Mouse (Mus musculus) limb, embryonic 15.5 days (tissue): ENCODE measurements around the gene Srf. TPM values are rescaled to one million over a fixed set of nuclear protein-coding genes. Genes with fewer than 3 reads are reported as not detected.
A peak's percentile ranks its signal among the peaks of the same experiment; 100 is the strongest.
"Not testable (repeated sequence)": the region's sequence is repeated elsewhere in the genome, so short reads cannot be mapped to it uniquely, and the experiment has no call there.

Experiments used
- ATAC-seq: fragments of 200-750 bp; cut with Nextera tagmentation; 2 replicates; pipeline ENCODE4 v1.8.0; 2017; ENCODE audit warnings: low read depth, moderate TSS enrichment; ENCODE audit not compliant: insufficient number of reproducible peaks, low FRiP score, low TSS enrichment
- H3K27ac ChIP-seq: fragments of 300-500 bp; sonication (generic); 2 replicates; pipeline ENCODE4 v1.5.1; 2015; ENCODE audit warnings: moderate library complexity, mild to moderate bottlenecking, inconsistent platforms
- H3K27me3 ChIP-seq: fragments of 300-500 bp; sonication (generic); 2 replicates; pipeline ENCODE4 v1.6.1; 2015; ENCODE audit warnings: inconsistent platforms
- H3K36me3 ChIP-seq: fragments of 300-500 bp; sonication (generic); 2 replicates; pipeline ENCODE4 v1.6.1; 2015; ENCODE audit warnings: inconsistent platforms
- H3K4me1 ChIP-seq: fragments of 300-500 bp; sonication (generic); 2 replicates; pipeline ENCODE4 v1.6.1; 2015; ENCODE audit warnings: inconsistent platforms
- H3K4me2 ChIP-seq: fragments of 300-500 bp; sonication (generic); 2 replicates; pipeline ENCODE4 v1.6.1; 2015; ENCODE audit warnings: mild to moderate bottlenecking, inconsistent platforms
- H3K4me3 ChIP-seq: fragments of 300-500 bp; sonication (generic); 2 replicates; pipeline ENCODE4 v1.5.1; 2015; ENCODE audit warnings: mild to moderate bottlenecking, inconsistent platforms
- H3K9ac ChIP-seq: fragments of 300-500 bp; sonication (generic); 2 replicates; pipeline ENCODE4 v1.6.1; 2015; ENCODE audit warnings: inconsistent platforms
- H3K9me3 ChIP-seq: fragments of 300-500 bp; sonication (generic); 2 replicates; pipeline ENCODE4 v1.6.1; 2016; ENCODE audit warnings: inconsistent platforms
- WGBS: fragments of 180-500 bp; shearing (Covaris S2); methylation state at CpG from one replicate; pipeline ENCODE4 v1.1.7; 2015; 5-methylcytosine and 5-hydroxymethylcytosine counted together
- polyA plus RNA-seq: library from polyadenylated mRNA; unstranded; fragments of >200 nt; fragmentation: Nextera tagmentation; extraction: Ambion mirVana; gene quantifications from 2 replicates; pipeline ENCODE4 v1.2.1, GENCODE M21; 2015

The Srf gene
- polyA plus RNA-seq, 1 experiment from 2014 or later = 6.4 TPM

GRCm38 (mm10) chr17:46589635-46590314 is 33.8 kb upstream of the Srf start:
- Histone ChIP-seq H3K4me1 (peaks cover 20% of the 10 kb centered on the region), H3K27ac (no peak overlapping the region), H3K27me3 (no peaks in the 10 kb centered on the region), H3K9ac (no peak overlapping the region), H3K9me3 (no peaks in the 10 kb centered on the region), H3K36me3 (peaks cover 68% of the 10 kb centered on the region), H3K4me3 (no peak overlapping the region), H3K4me2 (no peak overlapping the region)
- 87% methylated on average over 16 of the region's 16 CpGs for WGBS
- ATAC-seq = no peak

GRCm38 (mm10) chr17:46588913-46589312 is 32.9 kb upstream of the Srf start:
- Histone ChIP-seq H3K9ac (no peak overlapping the region), H3K27ac (no peak overlapping the region), H3K27me3 (no peaks in the 10 kb centered on the region), H3K4me3 (no peak overlapping the region), H3K4me1 (peaks cover 15% of the 10 kb centered on the region), H3K4me2 (no peak overlapping the region), H3K36me3 (peaks cover 71% of the 10 kb centered on the region), H3K9me3 (no peaks in the 10 kb centered on the region)
- WGBS = 95% methylated on average over 6 of the region's 6 CpGs
- ATAC-seq = no peak

- Histone ChIP-seq H3K4me1 (peaks cover 10% of the 10 kb centered on the region), H3K27ac (no peak overlapping the region), H3K4me3 (no peak overlapping the region), H3K36me3 (peaks cover 71% of the 10 kb centered on the region), H3K27me3 (no peaks in the 10 kb centered on the region), H3K4me2 (no peak overlapping the region), H3K9ac (no peak overlapping the region), H3K9me3 (no peaks in the 10 kb centered on the region)
- ATAC-seq = no peak
- WGBS = 80% methylated on average over 9 of the region's 9 CpGs
These were observed 32.2 kb upstream of the Srf start for GRCm38 (mm10) chr17:46588173-46588572.

GRCm38 (mm10) chr17:46586327-46586726 is 30.4 kb upstream of the Srf start:
- H3K4me1 ChIP-seq = no peaks in the 10 kb centered on the region
- peaks cover 83% of the 10 kb centered on the region for H3K36me3 ChIP-seq
- H3K27ac ChIP-seq = no peak overlapping the region
- ATAC-seq = no peak
- no peak overlapping the region for H3K9ac ChIP-seq
- H3K9me3 ChIP-seq = no peaks in the 10 kb centered on the region
- no peak overlapping the region for H3K4me2 ChIP-seq
- H3K4me3 ChIP-seq = no peak overlapping the region
- no peaks in the 10 kb centered on the region for H3K27me3 ChIP-seq
- WGBS = 87% methylated on average over 8 of the region's 8 CpGs

- WGBS = 76% methylated on average over 5 of the region's 5 CpGs
- no peak overlapping the region for H3K4me2 ChIP-seq
- H3K9ac ChIP-seq = no peak overlapping the region
- no peak overlapping the region for H3K27ac ChIP-seq
- H3K27me3 ChIP-seq = no peaks in the 10 kb centered on the region
- ATAC-seq = no peak; the same call in 1 of the 2 replicates
- no peak overlapping the region for H3K4me3 ChIP-seq
- H3K9me3 ChIP-seq = no peaks in the 10 kb centered on the region
- H3K4me1 ChIP-seq = no peaks in the 10 kb centered on the region
- peaks cover 86% of the 10 kb centered on the region for H3K36me3 ChIP-seq
These were observed 22.7 kb upstream of the Srf start for GRCm38 (mm10) chr17:46578650-46579049.

GRCm38 (mm10) chr17:46576070-46576469 is 20.1 kb upstream of the Srf start:
- H3K36me3 ChIP-seq = peaks cover 91% of the 10 kb centered on the region
- H3K27ac ChIP-seq = no peak overlapping the region
- H3K4me2 ChIP-seq = no peak overlapping the region
- no peak for ATAC-seq
- no peaks in the 10 kb centered on the region for H3K4me1 ChIP-seq
- H3K4me3 ChIP-seq = no peak overlapping the region
- 87% methylated on average over 13 of the region's 13 CpGs for WGBS
- H3K27me3 ChIP-seq = no peaks in the 10 kb centered on the region
- H3K9me3 ChIP-seq = no peaks in the 10 kb centered on the region
- H3K9ac ChIP-seq = no peak overlapping the region

- Histone ChIP-seq H3K27ac (no peak overlapping the region), H3K27me3 (no peaks in the 10 kb centered on the region), H3K9me3 (no peaks in the 10 kb centered on the region), H3K4me2 (no peak overlapping the region), H3K4me1 (no peaks in the 10 kb centered on the region), H3K9ac (no peak overlapping the region), H3K4me3 (no peak overlapping the region), H3K36me3 (peaks cover 90% of the 10 kb centered on the region)
- 94% methylated on average over 7 of the region's 7 CpGs for WGBS
- ATAC-seq = no peak
These were observed 18.6 kb upstream of the Srf start for GRCm38 (mm10) chr17:46574535-46574934.

- Histone ChIP-seq H3K36me3 (peaks cover 89% of the 10 kb centered on the region), H3K4me2 (no peak overlapping the region), H3K4me3 (no peak overlapping the region), H3K9me3 (no peaks in the 10 kb centered on the region), H3K27me3 (no peaks in the 10 kb centered on the region), H3K9ac (no peak overlapping the region), H3K27ac (no peak overlapping the region), H3K4me1 (no peaks in the 10 kb centered on the region)
- 86% methylated on average over 11 of the region's 11 CpGs for WGBS
- no peak for ATAC-seq
These were observed 15.0 kb upstream of the Srf start for GRCm38 (mm10) chr17:46571005-46571404.

- ATAC-seq = no peak
- no peak overlapping the region for H3K27ac ChIP-seq
- WGBS = 89% methylated on average over 6 of the region's 6 CpGs
- no peaks in the 10 kb centered on the region for H3K9me3 ChIP-seq
- no peak overlapping the region for H3K4me3 ChIP-seq
- no peaks in the 10 kb centered on the region for H3K27me3 ChIP-seq
- peaks cover 19% of the 10 kb centered on the region for H3K4me1 ChIP-seq
- no peak overlapping the region for H3K4me2 ChIP-seq
- no peak overlapping the region for H3K9ac ChIP-seq
- peaks cover 12% of the 10 kb centered on the region for H3K36me3 ChIP-seq
These were observed 3.2 kb upstream of the Srf start for GRCm38 (mm10) chr17:46559146-46559545.

- WGBS = 86% methylated on average over 5 of the region's 5 CpGs
- Histone ChIP-seq H3K4me2 (no peak overlapping the region), H3K36me3 (0 out of 2 replicates have a peak, but pooled peaks cover 3% of the 10 kb centered on the region), H3K4me3 (no peak overlapping the region), H3K9ac (no peak overlapping the region), H3K27ac (no peak overlapping the region), H3K9me3 (no peaks in the 10 kb centered on the region), H3K4me1 (peaks cover 29% of the 10 kb centered on the region), H3K27me3 (no peaks in the 10 kb centered on the region)
- no peak for ATAC-seq
These were observed 2.2 kb upstream of the Srf start for GRCm38 (mm10) chr17:46558151-46558550.

GRCm38 (mm10) chr17:46557321-46557720 is 1.3 kb upstream of the Srf start:
- H3K4me2 ChIP-seq = peak overlapping the region; percentile 87; the same call in 1 of the 2 replicates
- H3K4me3 ChIP-seq, H3K9ac ChIP-seq: not testable (repeated sequence)

GRCm38 (mm10) chr17:46556584-46556945 is 590 bp upstream of the Srf start:
- peak; percentile 0; the same call in 1 of the 2 replicates for ATAC-seq
- Histone ChIP-seq H3K9ac (peak overlapping the region; percentile 37), H3K9me3 (no peaks in the 10 kb centered on the region), H3K4me3 (peak overlapping the region; percentile 98), H3K27ac (peak overlapping the region; percentile 90), H3K27me3 (no peaks in the 10 kb centered on the region), H3K4me2 (peak overlapping the region; percentile 87), H3K36me3 (peaks cover 5% of the 10 kb centered on the region), H3K4me1 (peaks cover 41% of the 10 kb centered on the region)
- under 1% methylated on average over 11 of the region's 11 CpGs for WGBS

More at GRCm38 (mm10) chr17:46557321-46557720, 1.3 kb upstream of the Srf start:
- Histone ChIP-seq H3K27ac (peak overlapping the region; percentile 90; the same call in 1 of the 2 replicates), H3K4me1 (peaks cover 36% of the 10 kb centered on the region)
- ATAC-seq, H3K9me3 ChIP-seq, H3K36me3 ChIP-seq, H3K27me3 ChIP-seq: not testable (repeated sequence)
